Mouse (Mus musculus) left cerebral cortex, postnatal 4 days (tissue): ENCODE measurements around the gene Nme2. TPM values are rescaled to one million over a fixed set of nuclear protein-coding genes. Genes with fewer than 3 reads are reported as not detected.

Source experiments
- total RNA-seq, 2 experiments: library from RNA; stranded (reverse); gene quantifications; 2 replicates each; pipeline ENCODE4 v1.2.3; 2021

Gene Nme2
- total RNA-seq, 2 experiments from 2014 or later: 317 to 378 TPM

Other genes with a start within 250 kb of the Nme2 start
- 10 to 100 TPM; 32.2 to 32.9 TPM for gene Utp18, start 70.5 kb downstream of the Nme2 start, total RNA-seq
- 10 to 100 TPM; 45.4 to 55.8 TPM for gene Mbtd1, start 70.4 kb downstream of the Nme2 start, total RNA-seq
- gene Gm20390, start 12.0 kb upstream of the Nme2 start, total RNA-seq: 100 to 1,000 TPM; 188 to 195 TPM
- gene Nme1, start 12.3 kb upstream of the Nme2 start, total RNA-seq: 100 to 1,000 TPM; 110 to 115 TPM
- gene Spag9, start 39.8 kb upstream of the Nme2 start, total RNA-seq: 100 to 1,000 TPM; 232 to 235 TPM